Mouse (Mus musculus): ENCODE results near the gene Zic4.

DNA sequence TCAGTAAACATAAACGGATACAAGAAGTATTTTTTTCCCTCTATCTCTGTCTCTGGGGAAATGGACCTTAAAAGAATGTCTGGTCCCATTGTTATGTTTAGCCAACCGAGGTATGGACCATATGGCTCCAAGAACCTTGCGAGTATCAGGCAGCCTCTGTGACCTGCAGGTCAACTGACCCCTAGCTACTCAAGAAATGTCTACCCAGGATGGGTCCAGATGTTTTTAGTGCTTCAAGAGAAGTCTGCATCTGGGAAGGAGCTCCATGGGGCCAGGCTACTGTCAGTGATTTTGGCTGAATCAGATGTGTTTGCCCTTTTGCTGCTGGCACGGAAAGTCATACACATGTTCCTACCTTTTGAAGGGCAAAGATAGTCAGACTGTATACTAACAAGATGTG lies 12.5 kb downstream of the Zic4 start:
- no peak for TF ChIP-seq HCFC1 (IDR thresholded peaks at IDR 0.05; ENCODE audit: borderline replicate concordance, insufficient read depth, low read length)
- TF ChIP-seq MAFK (IDR thresholded peaks at IDR 0.05; ENCODE audit: insufficient read depth, low read depth, low read length) = no peak
- TF ChIP-seq ZNF384 (IDR thresholded peaks at IDR 0.05; ENCODE audit: low read depth, low read length) = no peak
- TF ChIP-seq CHD2 (IDR thresholded peaks at IDR 0.05; ENCODE audit: low read depth, low read length) = no peak
